Mouse (Mus musculus) thymus, adult 2 months (tissue): ENCODE results near the gene Wdr73. TPM values are rescaled to one million over a fixed set of nuclear protein-coding genes. Genes with fewer than 3 reads are reported as not detected.

Experiments
- DNase-seq: peaks from one replicate; pipeline ENCODE4 v3.0.0; 2021
- H3K27ac ChIP-seq: fragments of 200-500 bp; 2 replicates; pipeline ENCODE4 v1.5.1; 2012; ENCODE audit warnings: low read length, control low read depth; ENCODE audit not compliant: control insufficient read depth, insufficient read depth
- H3K27me3 ChIP-seq: fragments of 200-500 bp; 2 replicates; pipeline ENCODE4 v1.6.1; 2012; ENCODE audit warnings: mild to moderate bottlenecking, low read length, moderate library complexity, mixed read lengths; ENCODE audit not compliant: control insufficient read depth, insufficient read depth
- H3K36me3 ChIP-seq: fragments of 200-500 bp; 2 replicates; pipeline ENCODE4 v1.6.1; 2012; ENCODE audit warnings: mild to moderate bottlenecking, low read length, moderate library complexity; ENCODE audit not compliant: control insufficient read depth, insufficient read depth
- H3K4me1 ChIP-seq: fragments of 200-500 bp; replicated peaks from 2 replicates; pipeline ENCODE4 v1.6.1; 2012; ENCODE audit warnings: low read length; ENCODE audit not compliant: control insufficient read depth, insufficient read depth
- H3K4me3 ChIP-seq: fragments of 200-500 bp; 2 replicates; pipeline ENCODE4 v1.5.1; 2012; ENCODE audit warnings: mild to moderate bottlenecking, low read length, control low read depth, moderate library complexity; ENCODE audit not compliant: control insufficient read depth, insufficient read depth
- CTCF ChIP-seq: fragments of 200-500 bp; IDR thresholded peaks from 2 replicates; pipeline ENCODE4 v1.5.1; 2012; ENCODE audit warnings: mild to moderate bottlenecking, control low read depth, low read length, moderate library complexity, borderline replicate concordance; ENCODE audit not compliant: control insufficient read depth, poor library complexity, insufficient read depth; ENCODE audit errors: extremely low read depth
- POLR2A ChIP-seq: fragments of 200-500 bp; IDR thresholded peaks from 2 replicates; pipeline ENCODE4 v1.6.1; 2012; ENCODE audit warnings: mild to moderate bottlenecking, low read length, control low read depth, moderate library complexity; ENCODE audit not compliant: control insufficient read depth, poor library complexity, insufficient read depth; ENCODE audit errors: extremely low read depth
- WGBS: fragments of 180-500 bp; shearing (Covaris S2); methylation state at CpG from one replicate; pipeline ENCODE4 v1.1.7; 2018; 5-methylcytosine and 5-hydroxymethylcytosine counted together
- polyA plus RNA-seq: library from polyadenylated mRNA; depleted of rRNA; stranded (reverse); fragments of >200 nt; gene quantifications from 2 replicates; pipeline ENCODE4 v1.2.3, GENCODE M21; 2012; rRNA removed

Gene Wdr73
- polyA plus RNA-seq, 1 experiment, result 31.3 TPM

GRCm38 (mm10) chr7:80842132-80842531, 58.9 kb downstream of the Wdr73 start:
- H3K36me3 ChIP-seq, result no peaks in the 10 kb centered on the region
- no peak for TF ChIP-seq CTCF
- TF ChIP-seq POLR2A, result no peak
- no peak overlapping the region for H3K27ac ChIP-seq
- 90% methylated on average over 5 of the region's 5 CpGs for WGBS
- H3K4me1 ChIP-seq, result peaks cover 13% of the 10 kb centered on the region
- no peaks in the 10 kb centered on the region for H3K27me3 ChIP-seq
- H3K4me3 ChIP-seq, result no peak overlapping the region
- DNase-seq, result no peak

GRCm38 (mm10) chr7:80840937-80841336, 60.1 kb downstream of the Wdr73 start:
- Histone ChIP-seq H3K27ac (no peak overlapping the region), H3K4me1 (peaks cover 13% of the 10 kb centered on the region), H3K36me3 (no peaks in the 10 kb centered on the region), H3K4me3 (no peak overlapping the region), H3K27me3 (no peaks in the 10 kb centered on the region)
- TF ChIP-seq POLR2A, result no peak
- no peak for TF ChIP-seq CTCF
- no peak for DNase-seq
- 70% methylated on average over 4 of the region's 4 CpGs for WGBS

Other genes with a start within 250 kb of the Wdr73 start
- 40.3 and 43.6 TPM in 2 replicates for gene Crtc3, start 212.4 kb downstream of the Wdr73 start, polyA plus RNA-seq
- gene Iqgap1, start 75.3 kb downstream of the Wdr73 start, polyA plus RNA-seq, result 112 and 119 TPM in 2 replicates
- gene Zscan2, start 40.3 kb downstream of the Wdr73 start, polyA plus RNA-seq, result 25.5 and 26.2 TPM in 2 replicates
- 20.1 and 24.5 TPM in 2 replicates for gene Nmb, start 3.8 kb upstream of the Wdr73 start, polyA plus RNA-seq
- 92.1 and 107 TPM in 2 replicates for gene Sec11a, start 46.5 kb upstream of the Wdr73 start, polyA plus RNA-seq
- gene Zfp592, start 92.4 kb upstream of the Wdr73 start, polyA plus RNA-seq, result 45.0 and 46.2 TPM in 2 replicates
- 0.51 and 1.4 TPM in 2 replicates for gene Alpk3, start 156.3 kb upstream of the Wdr73 start, polyA plus RNA-seq
- 0.15 and 0.24 TPM in 2 replicates for gene Slc28a1, start 213.5 kb upstream of the Wdr73 start, polyA plus RNA-seq